ENCODE assay signal across 13 mouse cellular contexts in the genomic region with DNA sequence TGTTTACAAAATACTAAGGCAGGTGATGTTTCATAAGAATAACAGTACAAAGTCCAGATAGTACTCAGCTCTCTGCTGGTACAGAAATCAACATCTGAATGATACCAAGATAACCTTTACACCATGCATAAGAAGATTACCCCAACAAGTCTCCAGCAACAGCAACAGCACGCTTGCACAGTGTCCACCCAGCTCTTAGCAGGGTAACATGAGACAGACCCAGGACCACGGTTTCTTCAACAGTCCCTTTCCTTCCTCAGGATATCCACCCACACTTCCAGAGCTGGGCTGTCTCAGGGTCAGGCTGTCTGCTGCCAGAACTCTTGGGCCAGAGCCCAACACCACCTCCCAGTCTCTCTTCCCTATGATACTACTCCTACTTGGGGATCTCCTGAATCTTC. TPM values are rescaled to one million over a fixed set of nuclear protein-coding genes. Genes with fewer than 3 reads are reported as not detected.
DNase-seq lines count a peak whose midpoint lies in the region; ATAC-seq and TF ChIP-seq lines count a peak whose summit lies in the region.
"Had no signal": no experiment of that assay in that cellular context is flagged by ENCODE, and none has a peak within 500 bp of the region (broad histone marks: within the 10 kb centered on the region; RNA-seq: fewer than 3 reads in every experiment).

No protein-coding gene starts in this region.

- peaks cover 2% of the 10 kb centered on the region; the same call in 1 of the 2 replicates for H3K4me1 ChIP-seq in liver, embryonic 16.5 days (ENCODE audit: control insufficient read depth, low read depth, low read length)
- H3K4me1 ChIP-seq in heart, embryonic 16.5 days (ENCODE audit: control insufficient read depth, insufficient read depth, low read length), result peaks cover 10% of the 10 kb centered on the region
- H3K4me1 ChIP-seq in kidney, postnatal 0 days (replicated peaks; ENCODE audit: insufficient read depth, low read length), result peaks cover 15% of the 10 kb centered on the region; the same call in 1 of the 2 replicates

- H3K27me3 ChIP-seq in liver, embryonic 16.5 days (ENCODE audit: control insufficient read depth, insufficient read depth, low read depth, low read length), result no peaks in the 10 kb centered on the region; the same call in 1 of the 2 replicates
- H3K27me3 ChIP-seq in heart, embryonic 16.5 days (ENCODE audit: control insufficient read depth, insufficient read depth, low read length), result no peaks in the 10 kb centered on the region
- H3K27me3 ChIP-seq in kidney, postnatal 0 days (ENCODE audit: insufficient read depth, low read length), result no peaks in the 10 kb centered on the region

- H3K4me2 ChIP-seq in liver, embryonic 16.5 days (ENCODE audit: low read depth, low read length), result no peak overlapping the region
- no peak overlapping the region for H3K4me2 ChIP-seq in heart, embryonic 16.5 days (ENCODE audit: low read depth, low read length)
- H3K4me2 ChIP-seq in kidney, postnatal 0 days (ENCODE audit: low read length), result no peak overlapping the region

- 0 out of 2 replicates have a peak, but pooled peaks have one; percentile 16 for ATAC-seq in liver, embryonic 16.5 days (ENCODE audit: low read depth)
- ATAC-seq in heart, embryonic 16.5 days (replicated peaks; ENCODE audit: extremely low read depth, insufficient read depth, low FRiP score), result peak; percentile 77
- ATAC-seq in kidney, postnatal 0 days (replicated peaks; ENCODE audit: low FRiP score, low read depth), result no peak
- ATAC-seq: forebrain, embryonic 14.5 days had no signal

- H3K9me3 ChIP-seq in liver, embryonic 16.5 days (replicated peaks; ENCODE audit: control insufficient read depth, low read length), result no peaks in the 10 kb centered on the region
- peaks cover 7% of the 10 kb centered on the region for H3K9me3 ChIP-seq in heart, embryonic 16.5 days (replicated peaks; ENCODE audit: control insufficient read depth, low read length)
- peaks cover 4% of the 10 kb centered on the region; the same call in 1 of the 2 replicates for H3K9me3 ChIP-seq in kidney, postnatal 0 days (replicated peaks; ENCODE audit: low read length)

- H3K9ac ChIP-seq in liver, embryonic 16.5 days (ENCODE audit: low read depth, low read length), result no peak overlapping the region
- no peak overlapping the region for H3K9ac ChIP-seq in heart, embryonic 16.5 days (ENCODE audit: low read length)
- no peak overlapping the region for H3K9ac ChIP-seq in kidney, postnatal 0 days (ENCODE audit: low read depth, low read length)

- no peak overlapping the region for H3K4me3 ChIP-seq in liver, embryonic 16.5 days (ENCODE audit: low read depth, low read length)
- no peak overlapping the region for H3K4me3 ChIP-seq in heart, embryonic 16.5 days (ENCODE audit: low read length)
- H3K4me3 ChIP-seq in kidney, postnatal 0 days (replicated peaks; ENCODE audit: low read depth, low read length), result no peak overlapping the region
- H3K4me3 ChIP-seq: megakaryocyte, embryonic 14.5 days had no signal

- H3K36me3 ChIP-seq in liver, embryonic 16.5 days (ENCODE audit: control insufficient read depth, insufficient read depth), result no peaks in the 10 kb centered on the region
- H3K36me3 ChIP-seq in heart, embryonic 16.5 days (ENCODE audit: control insufficient read depth, insufficient read depth), result no peaks in the 10 kb centered on the region
- no peaks in the 10 kb centered on the region for H3K36me3 ChIP-seq in kidney, postnatal 0 days (ENCODE audit: insufficient read depth, low read length)

- no peak overlapping the region for H3K27ac ChIP-seq in liver, embryonic 16.5 days (ENCODE audit: low read length)
- no peak overlapping the region for H3K27ac ChIP-seq in heart, embryonic 16.5 days (ENCODE audit: low read length)
- H3K27ac ChIP-seq in kidney, postnatal 0 days, result no peak overlapping the region

- 36% methylated on average over 2 of the region's 2 CpGs for WGBS in liver, embryonic 16.5 days (ENCODE audit: insufficient replicate concordance)
- whole genome bisulfite sequencing in heart, embryonic 16.5 days, result 54% methylated on average over 2 of the region's 2 CpGs
- 16% methylated on average over 2 of the region's 2 CpGs for WGBS in kidney, postnatal 0 days

- DNase-seq in liver, result no peak
- peak; percentile 60 for DNase-seq in kidney, postnatal 0 days (ENCODE audit: low spot score)
- peak; percentile 46 to 76 for DNase-seq in lung, postnatal 4 days
- DNase-seq in right cerebral cortex, adult 2 months (ENCODE audit: low spot score in 2 of 2), result no peak
- DNase-seq in neural tube, embryonic 10.5 days (ENCODE audit: extremely low spot score, low spot score), result no peak
- DNase-seq: cerebellum, adult 18-20 months; left cerebral cortex, postnatal 4 days; right cerebral cortex, postnatal 4 days had no signal

- TF ChIP-seq CTCF in kidney, postnatal 0 days (IDR thresholded peaks at IDR 0.05; ENCODE audit: low read depth), result no peak

RNA-seq across cellular contexts. Expression of a gene that starts 8.5 kb away (rescaled TPM):
- polyA plus RNA-seq in liver, embryonic 16.5 days (2015; fragmentation: Nextera tagmentation; extraction: Ambion mirVana), result 0.82 and 1.3 TPM in 2 replicates
- polyA plus RNA-seq in heart, embryonic 16.5 days (2015; fragmentation: Nextera tagmentation; extraction: Ambion mirVana), result 10.0 and 10.9 TPM in 2 replicates
- polyA plus RNA-seq in kidney, postnatal 0 days (2015; fragmentation: Nextera tagmentation; extraction: Ambion mirVana), result 6.6 TPM in 2 replicates

RNA-seq across cellular contexts. Expression of a gene that starts 39.3 kb away (rescaled TPM):
- polyA plus RNA-seq in liver, embryonic 16.5 days (2015; fragmentation: Nextera tagmentation; extraction: Ambion mirVana), result 6.4 and 7.3 TPM in 2 replicates
- 1.6 and 2.8 TPM in 2 replicates for polyA plus RNA-seq in heart, embryonic 16.5 days (2015; fragmentation: Nextera tagmentation; extraction: Ambion mirVana)
- 0.37 TPM in 1 of 2 replicates, not detected in the other for polyA plus RNA-seq in kidney, postnatal 0 days (2015; fragmentation: Nextera tagmentation; extraction: Ambion mirVana)
- polyA plus RNA-seq: intestine, embryonic 14.5 days had no signal

RNA-seq across cellular contexts. Expression of a gene that starts 42.8 kb away (rescaled TPM):
- polyA plus RNA-seq in liver, embryonic 16.5 days (2015; fragmentation: Nextera tagmentation; extraction: Ambion mirVana), result 165,200 and 165,281 TPM in 2 replicates
- polyA plus RNA-seq in heart, embryonic 16.5 days (2015; fragmentation: Nextera tagmentation; extraction: Ambion mirVana), result 36,578 and 41,568 TPM in 2 replicates
- 2,400 and 2,472 TPM in 2 replicates for polyA plus RNA-seq in kidney, postnatal 0 days (2015; fragmentation: Nextera tagmentation; extraction: Ambion mirVana)

RNA-seq across cellular contexts. Expression of a gene that starts 52.4 kb away (rescaled TPM):
- 158 and 159 TPM in 2 replicates for polyA plus RNA-seq in liver, embryonic 16.5 days (2015; fragmentation: Nextera tagmentation; extraction: Ambion mirVana)
- 1.5 and 1.7 TPM in 2 replicates for polyA plus RNA-seq in heart, embryonic 16.5 days (2015; fragmentation: Nextera tagmentation; extraction: Ambion mirVana)
- 0.87 and 0.92 TPM in 2 replicates for polyA plus RNA-seq in kidney, postnatal 0 days (2015; fragmentation: Nextera tagmentation; extraction: Ambion mirVana)

RNA-seq across cellular contexts. Expression of a gene that starts 55.8 kb away (rescaled TPM):
- 72,809 and 72,929 TPM in 2 replicates for polyA plus RNA-seq in liver, embryonic 16.5 days (2015; fragmentation: Nextera tagmentation; extraction: Ambion mirVana)
- 15,213 and 16,163 TPM in 2 replicates for polyA plus RNA-seq in heart, embryonic 16.5 days (2015; fragmentation: Nextera tagmentation; extraction: Ambion mirVana)
- polyA plus RNA-seq in kidney, postnatal 0 days (2015; fragmentation: Nextera tagmentation; extraction: Ambion mirVana), result 1,023 and 1,027 TPM in 2 replicates

Comparison
In these comparisons a context has a peak if more than half of its experiments do, and no peak if none do; other contexts are left out.
1. DNase-seq: peak in kidney, postnatal 0 days (single experiment) and lung, postnatal 4 days (2 of 2); none in liver (single experiment), right cerebral cortex, adult 2 months (0 of 2) and neural tube, embryonic 10.5 days (single experiment).
2. RNA of a gene that starts 42.8 kb away (polyA plus RNA-seq): 165,200 to 165,281 TPM in liver, embryonic 16.5 days and 36,578 to 41,568 TPM in heart, embryonic 16.5 days; 2,400 to 2,472 TPM in kidney, postnatal 0 days; every median in the first group is over 10 times any median in the second.